Mouse (Mus musculus) CH12.LX (cell line): Measurements from ENCODE around the gene Xpr1. TPM values are rescaled to one million over a fixed set of nuclear protein-coding genes. Genes with fewer than 3 reads are reported as not detected.

ENCODE experiments used
- DNase-seq: peaks from one replicate; pipeline ENCODE4 v3.0.0-alpha.2; 2013; ENCODE audit errors: extremely low read depth
- H3K27ac ChIP-seq: 2 replicates; pipeline ENCODE4 v1.5.1; 2012; ENCODE audit warnings: low read depth, mild to moderate bottlenecking, control low read depth, moderate library complexity; ENCODE audit not compliant: insufficient read depth
- H3K27me3 ChIP-seq: replicated peaks from 2 replicates; pipeline ENCODE3; 2012; ENCODE audit warnings: inconsistent platforms
- H3K36me3 ChIP-seq, 2 experiments: replicated peaks in 1 of 2; 2 replicates each; pipeline versions ENCODE3 to v1.6.1; 2012; ENCODE audit warnings: inconsistent platforms in 1 of 2, low read length in 1 of 2, mild to moderate bottlenecking in 1 of 2, mixed read lengths in 1 of 2, moderate library complexity in 1 of 2; ENCODE audit not compliant: control insufficient read depth in 1 of 2, insufficient read depth in 1 of 2
- H3K4me1 ChIP-seq, 2 experiments: 2 replicates each; pipeline ENCODE4 v1.6.1; 2012; ENCODE audit warnings: inconsistent platforms in 1 of 2, moderate library complexity in 1 of 2; ENCODE audit not compliant: insufficient read depth in 2 of 2, control insufficient read depth in 1 of 2
- H3K4me2 ChIP-seq: 2 replicates; pipeline ENCODE4 v1.6.1; 2012; ENCODE audit warnings: low read depth, mild to moderate bottlenecking, control low read depth; ENCODE audit not compliant: poor library complexity, insufficient read depth, severe bottlenecking
- H3K4me3 ChIP-seq, 3 experiments: fragments of 150-350 bp in 1 of 3; sonication (generic) in 1 of 3; replicated peaks in 1 of 3; 2 replicates each; pipeline versions ENCODE3 to v1.5.1; 2011 to 2012; ENCODE audit warnings: low read depth in 2 of 3, low read length in 2 of 3, mild to moderate bottlenecking in 2 of 3, moderate library complexity in 2 of 3, control low read depth in 1 of 3, improper control_type of control experiment in 1 of 3, inconsistent platforms in 1 of 3, mixed read lengths in 1 of 3; ENCODE audit not compliant: poor library complexity in 1 of 3
- H3K79me2 ChIP-seq: replicated peaks from 2 replicates; pipeline ENCODE4 v1.6.1; 2012; ENCODE audit warnings: mild to moderate bottlenecking, moderate library complexity; ENCODE audit not compliant: control insufficient read depth, poor library complexity, insufficient read depth, severe bottlenecking; ENCODE audit errors: extremely low read depth
- H3K9ac ChIP-seq: 2 replicates; pipeline ENCODE4 v1.6.1; 2012; ENCODE audit warnings: low read depth, mild to moderate bottlenecking, control low read depth, moderate library complexity; ENCODE audit not compliant: insufficient read depth
- H3K9me3 ChIP-seq: replicated peaks from 2 replicates; pipeline ENCODE3; 2012; ENCODE audit warnings: low read length, inconsistent platforms, mixed read lengths
- BHLHE40 ChIP-seq: IDR thresholded peaks from 2 replicates; pipeline ENCODE4 v1.6.1; 2011; ENCODE audit warnings: mild to moderate bottlenecking, low read depth, low read length, improper control_type of control experiment
- CHD1 ChIP-seq: IDR thresholded peaks from 2 replicates; pipeline ENCODE4 v1.6.1; 2012; ENCODE audit warnings: low read depth, low read length, improper control_type of control experiment, inconsistent platforms
- CHD2 ChIP-seq: IDR thresholded peaks from 2 replicates; pipeline ENCODE4 v1.6.1; 2011; ENCODE audit warnings: low read length, improper control_type of control experiment
- CTCF ChIP-seq, 2 experiments: IDR thresholded peaks in 1 of 2; conservative IDR thresholded peaks in 1 of 2; 2 replicates each; pipeline ENCODE4 v1.5.1; 2011 to 2012; ENCODE audit warnings: low read depth in 2 of 2, low read length in 2 of 2, improper control_type of control experiment in 1 of 2, inconsistent platforms in 1 of 2, mild to moderate bottlenecking in 1 of 2, moderate library complexity in 1 of 2
- E2F4 ChIP-seq: IDR thresholded peaks from 2 replicates; pipeline ENCODE4 v1.6.1; 2011; ENCODE audit warnings: low read depth, low read length, improper control_type of control experiment; ENCODE audit not compliant: insufficient replicate concordance
- EP300 ChIP-seq: IDR thresholded peaks from 2 replicates; pipeline ENCODE4 v1.6.1; 2011; ENCODE audit warnings: low read length, improper control_type of control experiment
- ETS1 ChIP-seq: conservative IDR thresholded peaks from 2 replicates; pipeline ENCODE4 v1.6.1; 2012; ENCODE audit warnings: low read depth, mild to moderate bottlenecking, inconsistent platforms, low read length, improper control_type of control experiment, moderate library complexity
- GABPA ChIP-seq: IDR thresholded peaks from 2 replicates; pipeline ENCODE4 v1.6.1; 2012; ENCODE audit warnings: low read depth, low read length, improper control_type of control experiment, inconsistent platforms; ENCODE audit not compliant: insufficient replicate concordance
- HCFC1 ChIP-seq: IDR thresholded peaks from 2 replicates; pipeline ENCODE4 v1.6.1; 2012; ENCODE audit warnings: low read depth, mild to moderate bottlenecking, inconsistent platforms, low read length, improper control_type of control experiment
- IRF4 ChIP-seq: IDR thresholded peaks from 2 replicates; pipeline ENCODE4 v1.6.1; 2014; ENCODE audit warnings: low read depth, mild to moderate bottlenecking, inconsistent platforms, low read length, improper control_type of control experiment
- JUN ChIP-seq: IDR thresholded peaks from 2 replicates; pipeline ENCODE4 v1.6.1; 2011; ENCODE audit warnings: low read depth, mild to moderate bottlenecking, low read length, improper control_type of control experiment, moderate library complexity; ENCODE audit not compliant: insufficient read depth
- JUND ChIP-seq: conservative IDR thresholded peaks from 2 replicates; pipeline ENCODE4 v1.6.1; 2011; ENCODE audit warnings: low read depth, low read length, improper control_type of control experiment
- MAFK ChIP-seq: IDR thresholded peaks from 2 replicates; pipeline ENCODE4 v1.6.1; 2011; ENCODE audit warnings: low read length, improper control_type of control experiment; ENCODE audit not compliant: insufficient replicate concordance
- MAZ ChIP-seq: IDR thresholded peaks from 2 replicates; pipeline ENCODE4 v1.6.1; 2012; ENCODE audit warnings: low read depth, mild to moderate bottlenecking, inconsistent platforms, low read length, improper control_type of control experiment, moderate library complexity
- NELFE ChIP-seq: IDR thresholded peaks from 2 replicates; pipeline ENCODE4 v1.6.1; 2011; ENCODE audit warnings: low read depth, low read length, improper control_type of control experiment
- NRF1 ChIP-seq: IDR thresholded peaks from 2 replicates; pipeline ENCODE4 v1.6.1; 2014; ENCODE audit warnings: low read depth, mild to moderate bottlenecking, inconsistent platforms, low read length, improper control_type of control experiment, moderate library complexity
- PAX5 ChIP-seq: IDR thresholded peaks from 2 replicates; pipeline ENCODE4 v1.6.1; 2012; ENCODE audit warnings: low read length, inconsistent platforms, mixed read lengths
- POLR2A ChIP-seq: IDR thresholded peaks from 2 replicates; pipeline ENCODE4 v1.6.1; 2011; ENCODE audit warnings: low read depth, mild to moderate bottlenecking, improper control_type of control experiment, low read length
- RAD21 ChIP-seq: IDR thresholded peaks from 2 replicates; pipeline ENCODE4 v1.6.1; 2011; ENCODE audit warnings: low read depth, mild to moderate bottlenecking, low read length, improper control_type of control experiment, moderate library complexity
- RCOR1 ChIP-seq: conservative IDR thresholded peaks from 2 replicates; pipeline ENCODE4 v1.6.1; 2012; ENCODE audit warnings: low read depth, mild to moderate bottlenecking, inconsistent platforms, low read length, improper control_type of control experiment
- TCF12 ChIP-seq: IDR thresholded peaks from 2 replicates; pipeline ENCODE4 v1.6.1; 2014; ENCODE audit warnings: low read depth, mild to moderate bottlenecking, inconsistent platforms, low read length, improper control_type of control experiment
- USF1 ChIP-seq: IDR thresholded peaks from 2 replicates; pipeline ENCODE4 v1.6.1; 2014; ENCODE audit warnings: low read depth, mild to moderate bottlenecking, inconsistent platforms, low read length, improper control_type of control experiment
- USF2 ChIP-seq: conservative IDR thresholded peaks from 2 replicates; pipeline ENCODE4 v1.6.1; 2011; ENCODE audit warnings: low read depth, low read length, improper control_type of control experiment
- ZC3H11A ChIP-seq: IDR thresholded peaks from 2 replicates; pipeline ENCODE4 v1.6.1; 2012; ENCODE audit warnings: low read depth, mild to moderate bottlenecking, inconsistent platforms, low read length, improper control_type of control experiment
- ZKSCAN1 ChIP-seq: IDR thresholded peaks from 2 replicates; pipeline ENCODE4 v1.6.1; 2012; ENCODE audit warnings: low read depth, inconsistent platforms, low read length, improper control_type of control experiment, borderline replicate concordance
- ZMIZ1 ChIP-seq: IDR thresholded peaks from 2 replicates; pipeline ENCODE4 v1.6.1; 2012; ENCODE audit warnings: low read depth, mild to moderate bottlenecking, inconsistent platforms, low read length, improper control_type of control experiment
- ZNF384 ChIP-seq: IDR thresholded peaks from 2 replicates; pipeline ENCODE4 v1.6.1; 2012; ENCODE audit warnings: low read depth, low read length, improper control_type of control experiment, inconsistent platforms
- dilution Hi-C: fragments of 300-500 bp; cut with MboI; formaldehyde crosslinking; loops from 2 replicates; pipeline ENCODE4 v1.14.3; 2020; ENCODE audit warnings: low sequenced_read_pairs; ENCODE audit not compliant: extremely low pct_unique_long_range_greater_than_20kb, extremely low pct_ligation_motif_present
- in situ Hi-C: fragments of 300-500 bp; cut with MboI; formaldehyde crosslinking; loops from 3 replicates; pipeline ENCODE4 v1.14.3; 2019; ENCODE audit warnings: low sequenced_read_pairs, low pct_ligation_motif_present, low pct_unique_long_range_greater_than_20kb, mixed read lengths
- polyA plus RNA-seq: library from polyadenylated mRNA; unstranded; fragments of >175 nt; gene quantifications from 2 replicates; pipeline ENCODE4 v1.2.1, GENCODE M21; 2012; ENCODE audit warnings: low read depth; ENCODE audit not compliant: insufficient read length
- total RNA-seq, 2 experiments: library from RNA; depleted of rRNA; stranded (reverse); fragments of 300-350 nt in 1 of 2; fragments of >200 nt in 1 of 2; gene quantifications; 2 replicates each; pipeline ENCODE4 v1.2.3; 2012 to 2014

Xpr1 gene
- total and polyA plus RNA-seq, 3 experiments = 7.7 to 13.1 (median 9.6) TPM

DNA sequence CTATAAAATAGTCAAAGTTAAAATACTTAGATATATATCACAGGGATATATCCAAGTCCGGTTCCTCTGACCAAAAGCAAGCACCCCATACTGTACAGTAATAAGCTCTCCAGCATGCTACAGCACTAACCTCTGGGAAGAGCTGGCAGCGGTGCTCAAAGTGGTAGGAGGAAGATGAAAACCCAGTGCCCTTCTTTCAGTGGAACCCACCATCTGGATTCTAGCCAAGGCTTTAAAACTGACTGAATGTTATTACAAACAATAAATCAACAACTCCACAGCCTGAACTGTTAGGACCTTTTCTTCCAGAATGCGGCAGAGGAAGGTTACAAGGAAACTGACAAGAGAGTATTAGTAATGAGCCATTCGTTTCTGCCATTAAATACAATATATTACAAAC is 1.8 kb downstream of the Xpr1 start:
- Histone ChIP-seq H3K36me3 (peaks cover 0 to 3% of the 10 kb centered on the region in 2 experiments), H3K27ac (no peak overlapping the region), H3K9ac (no peak overlapping the region), H3K9me3 (no peaks in the 10 kb centered on the region), H3K27me3 (no peaks in the 10 kb centered on the region), H3K4me2 (peak overlapping the region; percentile 44; the same call in 1 of the 2 replicates), H3K79me2 (peaks cover 5% of the 10 kb centered on the region; the same call in 1 of the 2 replicates), H3K4me1 (peaks cover 0 to 27% of the 10 kb centered on the region in 2 experiments; a peak in 2 of 4 replicates), H3K4me3 (no peak overlapping the region)
- DNase-seq = no peak
- in situ Hi-C loops = no loop called here
- dilution Hi-C loops = no loop called here
- TF ChIP-seq ZNF384 = no peak
- no peak for TF ChIP-seq MAZ
- TF ChIP-seq EP300 = no peak
- TF ChIP-seq ZMIZ1 = no peak
- TF ChIP-seq IRF4 = no peak
- TF ChIP-seq NELFE = no peak
- no peak for TF ChIP-seq CHD2
- TF ChIP-seq GABPA = no peak
- no peak for TF ChIP-seq JUND
- no peak for TF ChIP-seq TCF12
- TF ChIP-seq ZKSCAN1 = no peak
- TF ChIP-seq PAX5 = no peak
- no peak for TF ChIP-seq ZC3H11A
- TF ChIP-seq JUN = no peak
- TF ChIP-seq MAFK = no peak
- no peak for TF ChIP-seq NRF1
- TF ChIP-seq POLR2A = no peak
- no peak for TF ChIP-seq HCFC1
- no peak for TF ChIP-seq RCOR1
- no peak for TF ChIP-seq ETS1

- Histone ChIP-seq H3K27me3 (no peaks in the 10 kb centered on the region), H3K4me2 (no peak overlapping the region), H3K27ac (no peak overlapping the region), H3K4me1 (peaks cover 0 to 24% of the 10 kb centered on the region in 2 experiments; a peak in 2 of 4 replicates), H3K79me2 (peaks cover 5% of the 10 kb centered on the region; the same call in 1 of the 2 replicates), H3K9ac (no peak overlapping the region), H3K4me3 (no peak overlapping the region), H3K36me3 (peaks cover 0 to 3% of the 10 kb centered on the region in 2 experiments), H3K9me3 (no peaks in the 10 kb centered on the region)
- peak; percentile 39 for DNase-seq
- dilution Hi-C loops (no loop called here), in situ Hi-C loops (no loop called here)
- TF ChIP-seq MAZ = no peak
- no peak for TF ChIP-seq USF2
- no peak for TF ChIP-seq BHLHE40
- TF ChIP-seq E2F4 = no peak
- no peak for TF ChIP-seq USF1
- peak; percentile 26 for TF ChIP-seq RAD21
- no peak for TF ChIP-seq CHD1
- TF ChIP-seq CTCF (conservative IDR thresholded peaks at IDR 0.05 in 1 of 2, IDR thresholded peaks at IDR 0.05 in 1 of 2; ENCODE audit: low read depth in 2 of 2, low read length in 2 of 2) = peak in 1 of 2 experiments; percentile 20; a peak in 1 of 4 replicates
Observed at GRCm38 (mm10) chr1:155412705-155413104, 4.5 kb downstream of the Xpr1 start.
